Mouse (Mus musculus) cerebellum, adult 11-12 months (tissue): ENCODE data around the gene Pdzd2.

Experiments used
- DNase-seq: peaks from one replicate; pipeline ENCODE4 v3.0.0; 2022

Gene Pdzd2

DNA sequence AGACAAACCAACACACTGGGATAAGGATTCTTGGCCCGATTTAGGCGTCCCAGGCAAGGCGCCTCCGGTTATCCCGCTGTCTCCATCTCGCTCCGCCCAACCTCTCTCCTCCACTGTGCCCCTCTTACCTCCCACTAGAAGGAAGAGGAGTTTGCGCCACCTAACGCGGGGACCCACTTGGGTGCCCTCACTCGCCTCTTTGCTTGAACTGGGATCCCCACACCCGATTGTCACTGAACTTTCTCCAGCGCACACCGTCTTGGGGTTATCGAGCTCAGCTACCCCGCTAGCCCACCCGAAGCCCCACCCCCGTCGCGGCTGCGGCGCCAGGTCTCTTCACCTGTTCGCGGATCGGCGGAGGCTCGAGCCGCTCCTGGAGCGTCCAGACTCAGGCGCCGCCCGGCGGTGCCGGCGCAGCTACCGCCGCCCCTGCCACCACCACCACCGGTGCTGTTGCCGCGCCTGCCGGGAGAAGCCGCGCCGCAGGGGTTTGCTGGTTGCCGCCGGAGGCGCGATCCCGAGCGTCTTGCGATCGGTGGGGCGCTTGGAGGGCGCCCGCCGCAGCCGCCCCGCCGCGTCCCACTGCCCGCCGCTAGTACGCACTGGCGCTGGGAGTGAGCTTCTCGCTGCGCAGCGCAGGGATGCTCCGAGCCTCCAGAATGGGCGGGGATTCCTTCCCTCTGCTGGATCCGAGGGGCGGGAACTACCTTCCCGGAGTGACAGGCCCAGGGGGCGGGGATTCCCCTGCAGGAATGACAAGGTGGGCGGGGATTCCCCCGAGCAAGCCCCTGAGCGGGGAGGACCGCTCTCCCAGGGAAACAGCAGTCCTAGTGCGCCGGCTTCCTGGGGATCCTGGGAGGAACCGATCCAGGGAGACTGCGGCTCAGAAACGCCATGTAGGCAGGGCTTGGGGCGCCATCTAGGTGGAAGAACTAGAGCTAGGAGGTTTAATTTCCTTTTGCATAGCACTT, at the start of gene Pdzd2:
Gene Pdzd2, minus strand, starts transcription at position 648 of the 971 bp plus-strand sequence.
- DNase-seq, result peak; percentile 88

DNA sequence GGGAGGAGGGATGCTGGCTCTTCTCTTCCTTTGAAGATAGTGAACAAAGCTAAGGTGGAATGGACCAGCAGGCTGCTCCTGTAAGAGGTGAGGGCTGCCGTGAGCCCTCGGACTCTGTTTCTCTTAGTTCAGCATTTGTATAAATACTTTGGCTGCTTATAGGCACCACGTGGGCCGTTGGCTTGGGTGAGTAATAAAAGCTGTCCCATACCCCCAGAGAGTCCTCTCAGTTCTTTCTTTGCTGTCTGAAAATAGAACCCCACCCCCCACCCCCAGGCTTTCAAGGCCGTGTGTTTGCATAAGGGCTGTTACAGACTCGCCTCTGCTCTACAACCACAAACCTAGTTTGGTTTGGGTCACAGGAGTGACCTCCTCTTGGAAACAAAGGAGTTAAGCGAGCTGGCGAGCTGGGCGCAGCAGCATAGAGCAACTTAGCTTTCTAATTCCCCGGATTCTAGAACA, 49.7 kb upstream of the Pdzd2 start:
- no peak for DNase-seq

DNA sequence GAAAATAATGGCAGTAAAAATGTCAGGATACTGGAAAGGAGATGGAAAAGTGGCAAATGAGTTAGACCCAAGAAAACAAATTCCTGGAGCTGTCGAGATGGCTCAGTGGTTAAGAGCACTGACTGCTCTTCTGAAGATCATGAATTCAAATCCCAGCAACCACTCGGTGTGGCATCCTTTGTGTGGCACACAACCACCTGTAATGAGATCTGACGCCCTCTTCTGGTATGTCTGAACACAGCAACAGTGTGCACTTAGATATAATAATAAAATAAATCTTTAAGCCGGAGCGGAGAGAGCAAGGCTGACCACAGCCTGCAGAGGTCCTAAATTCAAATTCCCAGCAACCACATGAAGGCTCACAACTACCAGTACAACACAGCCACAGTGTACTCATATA, 48.8 kb upstream of the Pdzd2 start:
- DNase-seq, result no peak

DNA sequence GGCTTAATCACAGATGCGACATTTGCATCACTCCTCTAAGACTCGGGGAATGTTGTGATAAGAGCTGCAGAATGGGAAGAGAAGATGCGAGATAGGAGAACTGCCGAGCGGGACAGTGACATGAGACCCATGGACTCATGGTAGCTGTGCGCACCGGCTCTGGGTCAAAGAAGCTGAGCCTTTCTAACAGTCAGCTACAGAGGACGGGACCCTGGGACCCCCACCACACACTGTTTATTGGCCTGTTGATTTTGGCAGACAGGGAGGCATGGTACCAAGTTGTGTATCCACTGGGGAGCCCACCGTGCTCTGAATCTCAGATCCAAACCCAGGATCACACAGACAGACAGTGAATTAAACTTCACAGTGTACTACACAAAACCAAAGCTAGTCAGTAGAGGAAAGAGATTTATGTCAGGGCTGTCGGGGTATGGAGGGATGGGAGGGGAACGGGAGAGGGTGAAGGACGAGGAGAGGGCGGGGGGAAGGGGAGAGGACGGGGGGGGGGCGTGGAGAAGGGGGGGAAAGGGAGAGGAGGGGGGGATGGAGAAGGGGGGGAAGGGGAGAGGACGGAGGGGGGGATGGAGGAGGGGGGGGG, 42.1 kb upstream of the Pdzd2 start:
- no peak for DNase-seq

DNA sequence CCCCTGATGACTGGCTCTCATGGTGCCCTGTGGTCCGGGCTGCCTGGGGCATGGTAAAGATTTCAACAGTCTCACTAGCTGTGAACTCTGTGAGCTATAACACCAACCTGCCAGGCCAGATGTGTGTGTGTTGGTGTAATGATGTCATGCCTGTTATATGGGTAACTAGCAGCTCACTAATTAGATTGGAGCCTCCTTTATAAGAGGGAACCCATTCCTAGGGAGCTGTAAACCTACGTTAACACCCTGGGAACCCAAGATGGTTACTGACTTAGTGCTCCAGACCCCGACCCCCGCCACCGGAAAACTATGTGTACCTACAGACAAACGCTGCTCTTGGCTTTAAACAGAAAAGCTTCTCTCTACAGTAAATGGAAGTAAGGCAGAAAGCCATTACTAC, 41.6 kb upstream of the Pdzd2 start:
- DNase-seq, result no peak

DNA sequence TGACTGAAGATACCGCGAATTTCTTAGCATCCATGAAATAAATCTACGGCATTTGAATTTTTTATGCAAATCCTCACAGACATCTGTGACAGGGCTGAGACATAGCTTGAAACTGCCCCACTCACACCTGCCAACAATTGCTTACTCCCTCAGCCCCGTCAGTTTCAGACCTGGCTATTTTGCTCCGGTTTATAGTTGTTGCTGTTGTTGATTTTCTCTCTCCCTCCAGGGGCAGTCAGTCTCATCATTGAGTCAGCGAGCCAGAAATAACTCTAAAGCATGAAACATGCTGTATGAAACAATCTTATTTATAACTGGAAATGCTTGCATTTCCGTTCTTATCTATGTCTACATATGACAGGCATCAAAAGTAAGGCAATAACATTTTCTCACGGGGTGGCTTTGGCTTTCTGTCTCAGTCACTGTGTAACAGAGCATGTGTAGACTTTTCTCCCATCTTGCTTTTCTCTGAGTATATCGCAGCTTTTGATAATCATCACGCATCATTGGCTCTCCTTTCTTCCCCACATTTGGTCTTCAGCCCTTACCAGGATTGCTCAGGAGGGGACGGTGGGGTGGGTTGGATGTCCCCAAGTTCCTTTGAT, 34.5 kb upstream of the Pdzd2 start:
- no peak for DNase-seq

DNA sequence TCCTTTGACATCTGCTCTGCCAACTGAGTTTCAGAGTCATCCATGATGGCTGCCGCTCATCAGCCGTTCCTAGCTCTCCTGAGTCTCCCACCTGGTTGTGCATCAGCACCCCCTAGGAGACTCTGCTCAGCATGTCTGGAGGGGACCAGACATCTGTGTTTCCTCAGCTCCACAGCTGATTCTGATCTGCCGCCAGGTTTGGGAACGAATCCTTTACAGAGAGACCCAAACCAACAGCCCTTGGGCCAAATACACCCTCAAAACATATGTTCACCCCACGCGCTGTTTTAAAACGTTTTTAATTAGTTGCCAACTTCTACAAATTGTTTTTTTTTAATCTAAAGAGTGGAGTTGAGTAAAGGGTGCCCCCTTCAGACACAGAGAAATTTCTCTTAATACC, 31.2 kb upstream of the Pdzd2 start:
- DNase-seq, result no peak

DNA sequence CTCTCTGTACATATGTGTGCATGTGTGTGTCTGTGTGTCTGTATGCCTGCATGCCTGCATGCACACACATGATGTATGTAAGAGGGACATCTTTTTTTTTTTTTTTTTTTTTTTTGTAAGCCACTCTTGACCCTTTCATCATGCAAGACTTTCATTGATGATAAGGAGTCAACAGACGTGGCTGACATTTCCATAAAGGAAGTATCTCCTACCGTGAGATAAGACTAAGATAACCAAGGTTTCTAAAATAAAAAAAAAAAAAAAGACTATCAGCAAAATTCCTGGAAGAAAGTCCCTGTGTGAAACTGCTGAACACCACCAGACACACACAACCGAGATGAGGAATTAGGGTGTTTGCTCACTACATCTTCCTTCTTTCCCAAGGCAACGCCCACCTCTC, 27.1 kb upstream of the Pdzd2 start:
- DNase-seq, result no peak

DNA sequence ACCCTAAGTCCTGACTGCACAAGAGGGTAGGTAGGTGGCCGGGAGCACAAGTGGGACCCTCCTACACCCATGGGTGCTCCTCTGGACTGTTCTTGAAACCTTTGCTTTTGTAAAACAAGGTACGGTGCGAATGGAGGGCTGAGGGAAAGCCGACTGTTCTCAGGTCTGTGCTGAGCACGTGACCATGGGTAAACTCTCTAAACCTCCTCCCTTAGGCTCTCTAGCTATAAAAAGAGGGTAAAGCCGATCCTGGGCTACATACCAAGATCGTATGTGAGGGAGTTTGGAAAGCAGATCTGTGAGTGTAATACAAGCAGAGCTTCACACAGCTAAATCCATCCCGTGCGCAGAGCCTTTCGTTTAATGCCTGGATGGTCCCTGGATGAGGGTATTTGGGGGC, 23.4 kb upstream of the Pdzd2 start:
- DNase-seq, result no peak

DNA sequence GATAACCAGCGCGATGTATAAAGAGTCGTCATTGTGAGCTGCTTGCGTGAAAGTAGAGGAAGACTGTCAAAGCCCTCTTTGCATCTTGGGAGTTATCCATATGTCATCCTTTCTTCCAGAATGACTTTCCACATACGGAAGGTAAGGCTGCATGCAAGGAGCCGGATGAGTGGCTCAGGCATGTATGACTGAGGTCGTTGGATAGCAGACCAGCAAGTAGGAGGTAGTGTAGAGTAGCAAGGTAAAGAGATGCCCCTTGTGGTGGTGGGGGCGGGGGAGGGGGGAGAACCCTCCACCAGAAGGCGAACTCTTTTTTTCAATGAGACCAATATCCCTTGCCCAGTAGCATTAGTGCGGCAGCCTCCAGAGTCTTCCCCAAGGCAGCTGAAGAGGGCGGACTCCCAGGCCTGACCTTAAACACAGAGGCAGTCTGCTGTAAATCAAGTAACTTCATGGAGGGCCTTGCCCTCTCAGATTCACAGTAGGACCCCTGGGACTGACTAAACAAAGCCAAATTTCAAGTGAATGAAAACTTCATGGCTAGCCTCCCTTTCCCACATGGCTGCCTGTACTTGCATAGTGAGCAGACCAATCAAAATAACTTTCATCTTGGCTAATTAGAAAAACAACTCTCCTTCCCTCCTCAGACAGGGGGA, 22.7 kb upstream of the Pdzd2 start:
- no peak for DNase-seq

DNA sequence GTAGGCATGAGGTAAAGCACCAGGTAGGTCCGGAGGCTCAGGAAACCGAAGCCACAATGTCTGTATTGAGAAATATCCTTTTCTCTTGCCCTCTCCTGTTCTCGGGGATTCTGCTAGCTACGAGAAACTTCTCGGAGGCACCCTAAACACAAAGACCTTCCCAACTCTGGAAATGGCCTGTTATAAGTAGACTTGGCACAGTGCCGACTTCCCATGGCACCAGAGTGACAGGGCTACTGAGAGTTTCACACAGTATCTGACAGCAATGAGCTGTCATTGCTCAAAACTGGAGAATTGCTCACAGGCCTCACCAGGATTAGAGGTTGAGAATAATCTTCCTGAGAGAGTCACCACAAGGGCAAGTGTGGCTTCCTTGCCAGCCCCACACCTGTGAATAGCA, 21.0 kb upstream of the Pdzd2 start:
- DNase-seq, result no peak

DNA sequence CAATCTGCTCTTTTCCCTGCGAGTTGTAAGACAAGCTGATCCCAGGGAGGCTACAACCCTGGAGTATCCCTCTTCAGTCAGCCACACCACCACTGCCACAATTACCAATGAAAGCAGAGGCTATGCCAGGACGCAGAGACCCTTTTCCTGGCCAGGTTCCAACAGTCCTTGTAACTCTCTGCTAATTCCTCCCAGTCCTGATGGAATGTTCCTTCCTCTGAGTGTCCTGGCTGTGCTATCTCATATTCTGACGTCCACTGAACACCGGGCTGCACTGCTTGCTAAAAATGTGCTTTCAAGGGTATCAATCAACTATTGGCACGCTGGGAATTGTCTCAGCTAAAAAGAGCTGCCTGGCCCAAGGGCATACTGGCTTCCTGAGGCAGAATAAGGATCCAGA, 18.7 kb upstream of the Pdzd2 start:
- no peak for DNase-seq

DNA sequence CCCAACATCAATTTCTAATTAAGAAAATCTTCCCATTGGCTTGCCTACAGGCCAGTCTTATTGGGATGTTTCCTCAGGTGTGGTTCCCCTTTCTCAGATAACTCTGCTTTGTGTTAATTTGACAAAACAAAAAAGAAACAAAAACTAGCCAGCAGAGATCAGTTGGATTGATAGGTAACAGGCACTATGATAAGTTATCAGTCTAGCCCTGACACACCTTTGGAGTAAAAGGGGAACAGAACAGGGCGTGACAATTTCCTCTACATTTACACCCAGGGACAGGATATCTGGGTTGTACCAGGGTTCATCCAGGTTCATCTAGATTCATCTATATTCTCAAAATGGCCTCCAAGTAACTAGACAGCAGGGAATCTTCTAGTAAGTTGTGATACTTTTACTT, 18.0 kb upstream of the Pdzd2 start:
- DNase-seq, result no peak

DNA sequence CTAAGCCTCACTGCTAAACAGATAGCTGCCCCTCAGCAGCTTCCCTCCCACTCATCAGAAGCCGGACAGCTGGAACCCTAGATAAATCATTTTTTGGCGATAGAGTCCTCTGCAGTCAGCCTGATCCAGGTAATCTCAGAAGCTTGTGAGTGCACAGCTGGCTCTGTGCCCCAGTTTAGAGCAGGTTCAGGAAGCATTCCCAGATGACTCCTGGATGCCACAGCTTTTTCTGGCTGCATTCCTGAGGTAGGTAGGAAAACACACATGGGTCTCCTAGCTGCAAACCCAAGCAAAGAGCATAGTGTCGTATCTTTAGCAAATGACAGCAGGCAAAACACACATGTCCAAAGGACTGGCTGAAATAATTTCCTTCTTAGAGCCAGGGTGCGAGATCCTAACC, 13.5 kb upstream of the Pdzd2 start:
- DNase-seq, result no peak

DNA sequence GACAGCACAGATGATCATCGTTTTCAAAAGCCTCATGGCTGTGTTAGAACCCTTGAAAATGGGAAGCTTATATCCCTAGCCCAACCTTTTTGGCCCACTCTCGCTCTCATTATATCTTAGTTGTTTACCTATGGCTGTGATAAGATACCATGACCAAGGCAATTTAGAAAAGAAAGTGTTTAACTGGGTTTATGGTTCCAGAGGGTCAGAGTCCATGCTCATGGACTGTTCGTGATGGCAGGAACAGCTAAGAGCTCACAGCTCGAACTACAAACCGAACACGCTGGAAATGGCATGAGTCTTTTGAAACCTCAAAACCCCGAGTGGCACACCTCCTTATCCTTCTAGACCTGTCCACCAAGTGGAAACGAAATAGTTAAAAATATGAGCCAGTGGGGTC, 11.2 kb upstream of the Pdzd2 start:
- DNase-seq, result no peak

DNA sequence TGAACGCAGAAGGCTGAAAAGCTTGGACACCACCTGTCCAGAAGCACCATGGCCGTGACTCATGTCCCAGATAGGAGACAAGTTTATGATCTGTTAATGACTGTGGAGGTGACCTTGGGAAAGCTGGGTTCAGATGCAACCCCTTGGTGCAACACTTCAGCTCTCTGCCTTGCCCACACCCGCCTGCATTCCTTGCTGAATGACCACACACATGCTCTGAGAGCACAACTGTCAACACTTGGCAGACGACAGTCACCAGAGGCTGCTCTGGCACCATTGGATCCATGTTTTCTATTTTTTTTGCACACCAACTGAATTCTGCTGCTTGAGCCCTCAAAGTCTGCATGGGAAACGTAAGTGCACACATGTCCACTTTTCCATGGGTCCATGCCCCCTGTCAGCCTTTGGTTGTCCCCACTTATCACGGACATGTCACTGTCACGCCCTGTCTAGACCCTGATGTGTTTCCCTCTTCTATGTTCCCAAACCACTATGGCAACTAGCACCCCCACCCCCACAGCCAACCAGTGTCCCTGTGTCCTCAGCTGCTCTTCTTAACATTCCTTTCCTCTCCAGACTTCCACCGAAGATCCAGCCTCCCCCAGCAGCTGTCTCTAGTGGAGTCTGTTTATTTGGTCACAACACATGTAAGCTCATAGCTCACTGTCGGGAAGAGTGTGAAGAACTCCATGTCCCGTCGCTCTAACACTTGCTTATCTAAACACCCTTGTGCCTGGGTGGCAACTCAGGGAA, 10.0 kb upstream of the Pdzd2 start:
- DNase-seq, result no peak

DNA sequence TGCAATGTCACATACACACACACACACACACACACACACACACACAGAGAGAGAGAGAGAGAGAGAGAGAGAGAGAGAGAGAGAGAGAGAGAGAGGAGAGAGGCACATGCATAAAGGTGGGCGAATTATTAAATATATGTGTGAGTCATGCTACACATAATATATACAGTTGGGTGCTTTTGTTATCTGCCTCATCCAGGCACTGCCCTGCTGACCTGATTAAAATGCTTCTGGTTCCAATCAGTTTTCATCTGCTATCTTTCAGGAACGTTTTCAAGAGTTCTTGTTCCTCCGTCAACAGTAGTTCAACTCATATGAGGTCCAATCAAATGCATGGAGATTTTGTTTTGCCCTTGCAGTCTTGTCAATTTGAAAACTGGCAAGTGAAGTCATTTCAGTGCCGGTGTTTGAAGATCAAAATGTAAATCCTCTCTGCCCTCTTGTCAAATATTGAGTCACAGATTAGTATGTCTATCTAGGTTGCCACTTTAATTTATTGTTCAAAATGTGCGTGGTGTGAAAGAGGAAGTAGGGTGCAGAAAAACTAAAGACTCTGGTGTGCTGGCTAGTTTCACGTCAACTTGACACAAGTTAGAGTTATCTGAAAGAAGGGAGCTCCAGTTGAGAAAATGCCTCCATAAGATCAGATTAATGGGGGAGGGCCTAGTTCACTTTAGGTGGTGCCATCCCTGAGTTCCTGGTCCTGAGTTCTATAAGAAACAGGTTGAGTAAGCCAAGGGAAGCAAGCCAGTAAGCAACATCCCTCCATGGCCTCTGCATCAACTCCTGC, 2.6 kb upstream of the Pdzd2 start:
- no peak for DNase-seq

DNA sequence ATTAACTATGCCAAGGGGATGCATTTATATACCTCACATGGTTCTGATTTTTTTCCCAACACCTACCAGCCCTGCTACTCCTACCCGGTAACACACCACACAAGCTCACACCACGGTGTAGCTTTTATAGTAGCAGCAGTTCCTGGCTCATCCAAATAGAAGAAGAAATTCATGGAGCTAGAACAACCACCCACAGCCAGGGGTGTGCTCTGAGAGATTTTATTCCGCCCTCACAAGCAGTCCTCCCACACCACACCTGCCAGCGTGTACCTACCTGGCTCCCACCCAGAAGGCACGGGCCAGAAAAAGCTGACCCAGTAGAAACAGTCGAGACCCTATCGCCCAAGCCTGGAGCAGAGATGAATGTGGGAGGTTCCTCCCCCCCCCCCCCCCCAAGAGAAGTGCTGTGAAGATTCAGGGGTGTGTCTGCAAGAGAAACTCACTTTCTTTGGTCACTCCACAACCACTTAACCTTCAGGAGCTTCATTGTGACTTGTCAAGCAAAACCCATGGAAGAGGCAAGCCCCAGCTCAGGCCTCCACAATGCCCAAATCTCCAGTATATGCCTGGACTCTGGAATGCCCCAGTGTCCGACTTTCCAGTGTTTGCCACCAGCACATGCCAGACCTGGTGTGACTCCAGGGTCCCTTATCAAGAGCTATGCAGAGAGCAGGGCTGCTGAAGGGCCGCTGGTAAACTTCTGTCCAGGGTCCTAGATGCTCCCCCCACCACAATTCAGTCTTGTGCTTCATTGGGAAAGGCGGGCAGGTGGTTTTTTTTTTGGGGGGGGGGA, 1.2 kb downstream of the Pdzd2 start:
- peak; percentile 15 for DNase-seq

DNA sequence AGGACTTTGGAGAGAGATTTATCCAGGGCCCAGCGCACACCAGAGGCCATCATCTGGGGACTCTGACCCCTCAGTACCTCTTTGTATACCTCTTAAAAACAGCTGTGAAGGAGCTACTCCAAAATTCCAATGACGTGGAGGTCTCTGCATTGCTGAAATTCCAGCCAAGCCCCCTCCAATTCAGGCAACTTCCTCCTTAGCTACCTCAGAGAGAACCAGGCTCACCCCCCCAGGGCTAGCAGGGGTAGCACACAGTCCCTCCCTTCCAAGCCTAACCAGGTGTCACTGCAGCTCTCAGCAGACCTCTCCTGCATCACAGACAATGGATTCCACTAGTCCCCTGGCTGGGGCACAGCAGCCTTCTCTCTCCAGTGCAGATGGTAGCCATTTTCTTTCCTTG, 4.5 kb downstream of the Pdzd2 start:
- DNase-seq, result no peak

DNA sequence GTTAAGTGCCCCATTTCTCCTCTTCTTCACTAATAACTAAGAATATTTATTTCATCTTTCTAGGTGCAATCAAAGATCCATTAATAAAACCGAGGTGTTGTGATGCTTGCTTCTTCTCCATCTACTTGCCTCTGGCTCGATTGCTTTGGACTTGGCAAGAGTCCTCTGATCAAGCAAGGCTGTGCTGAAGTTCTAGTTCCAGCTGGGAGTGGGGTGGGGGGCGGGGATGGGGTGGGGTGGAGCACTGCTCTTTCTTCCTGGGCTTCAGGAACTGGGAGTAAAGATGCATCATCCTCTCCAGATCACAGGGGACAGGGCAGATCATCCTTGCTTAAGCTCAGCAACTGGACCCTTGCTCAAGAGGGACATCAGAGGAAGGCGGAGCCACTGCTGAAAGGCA, 5.5 kb downstream of the Pdzd2 start:
- DNase-seq, result no peak

DNA sequence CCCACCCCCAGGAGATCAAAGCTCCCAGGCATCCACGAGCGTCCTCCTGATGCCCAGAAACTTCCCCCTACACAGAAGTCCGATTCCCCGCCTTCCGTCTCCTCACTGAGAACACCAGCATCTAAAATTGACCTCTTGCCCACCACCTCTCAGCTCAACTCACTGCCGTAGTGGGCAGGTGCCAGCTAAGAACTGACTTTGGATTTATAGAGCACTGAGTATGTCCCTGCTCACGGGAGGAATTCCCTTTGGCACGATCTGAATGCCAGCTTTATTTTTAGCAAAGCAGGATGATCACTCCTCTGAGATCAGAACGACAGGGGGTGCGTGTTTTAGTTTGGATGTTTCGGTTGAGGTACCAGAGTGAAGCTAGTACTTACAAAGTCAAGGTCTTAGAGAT, 7.1 kb downstream of the Pdzd2 start:
- no peak for DNase-seq
